Comparison of ENCODE assay signal across 1 mouse cellular context in genomic region chr5:138084996-138085395, GRCm38 (mm10).
TF ChIP-seq lines count a peak whose summit lies in the region.

TSS of gene Zkscan1 (plus strand) at chr5:138085084.

TF ChIP-seq in MEL, 35 proteins besides CTCF, POLR2A, EP300 and RAD21 (continued from another document):
- TF ChIP-seq MEF2A (IDR thresholded peaks at IDR 0.05; ENCODE audit: extremely low read depth, insufficient replicate concordance, low read depth, low read length, poor library complexity, severe bottlenecking): no peak
- TF ChIP-seq TBP (IDR thresholded peaks at IDR 0.05; ENCODE audit: low read depth, low read length): peak; percentile 94
- TF ChIP-seq SMC3 (IDR thresholded peaks at IDR 0.05; ENCODE audit: low read depth, low read length): no peak
